Mouse (Mus musculus) CH12.LX (cell line): ENCODE measurements around the gene Camta1.

Experiments used
- BHLHE40 ChIP-seq: IDR thresholded peaks from 2 replicates; pipeline ENCODE4 v1.6.1; 2011; ENCODE audit warnings: mild to moderate bottlenecking, low read depth, low read length, improper control_type of control experiment
- CTCF ChIP-seq, 2 experiments: IDR thresholded peaks in 1 of 2; conservative IDR thresholded peaks in 1 of 2; 2 replicates each; pipeline ENCODE4 v1.5.1; 2011 to 2012; ENCODE audit warnings: low read depth in 2 of 2, low read length in 2 of 2, improper control_type of control experiment in 1 of 2, inconsistent platforms in 1 of 2, mild to moderate bottlenecking in 1 of 2, moderate library complexity in 1 of 2
- EP300 ChIP-seq: IDR thresholded peaks from 2 replicates; pipeline ENCODE4 v1.6.1; 2011; ENCODE audit warnings: low read length, improper control_type of control experiment
- GABPA ChIP-seq: IDR thresholded peaks from 2 replicates; pipeline ENCODE4 v1.6.1; 2012; ENCODE audit warnings: low read depth, low read length, improper control_type of control experiment, inconsistent platforms; ENCODE audit not compliant: insufficient replicate concordance
- KAT2A ChIP-seq: IDR thresholded peaks from 2 replicates; pipeline ENCODE4 v1.6.1; 2012; ENCODE audit warnings: low read length, improper control_type of control experiment, inconsistent platforms; ENCODE audit not compliant: insufficient replicate concordance
- MAFK ChIP-seq: IDR thresholded peaks from 2 replicates; pipeline ENCODE4 v1.6.1; 2011; ENCODE audit warnings: low read length, improper control_type of control experiment; ENCODE audit not compliant: insufficient replicate concordance
- POLR2A ChIP-seq: IDR thresholded peaks from 2 replicates; pipeline ENCODE4 v1.6.1; 2011; ENCODE audit warnings: low read depth, mild to moderate bottlenecking, improper control_type of control experiment, low read length
- RAD21 ChIP-seq: IDR thresholded peaks from 2 replicates; pipeline ENCODE4 v1.6.1; 2011; ENCODE audit warnings: low read depth, mild to moderate bottlenecking, low read length, improper control_type of control experiment, moderate library complexity
- RCOR1 ChIP-seq: conservative IDR thresholded peaks from 2 replicates; pipeline ENCODE4 v1.6.1; 2012; ENCODE audit warnings: low read depth, mild to moderate bottlenecking, inconsistent platforms, low read length, improper control_type of control experiment
- ZC3H11A ChIP-seq: IDR thresholded peaks from 2 replicates; pipeline ENCODE4 v1.6.1; 2012; ENCODE audit warnings: low read depth, mild to moderate bottlenecking, inconsistent platforms, low read length, improper control_type of control experiment

DNA sequence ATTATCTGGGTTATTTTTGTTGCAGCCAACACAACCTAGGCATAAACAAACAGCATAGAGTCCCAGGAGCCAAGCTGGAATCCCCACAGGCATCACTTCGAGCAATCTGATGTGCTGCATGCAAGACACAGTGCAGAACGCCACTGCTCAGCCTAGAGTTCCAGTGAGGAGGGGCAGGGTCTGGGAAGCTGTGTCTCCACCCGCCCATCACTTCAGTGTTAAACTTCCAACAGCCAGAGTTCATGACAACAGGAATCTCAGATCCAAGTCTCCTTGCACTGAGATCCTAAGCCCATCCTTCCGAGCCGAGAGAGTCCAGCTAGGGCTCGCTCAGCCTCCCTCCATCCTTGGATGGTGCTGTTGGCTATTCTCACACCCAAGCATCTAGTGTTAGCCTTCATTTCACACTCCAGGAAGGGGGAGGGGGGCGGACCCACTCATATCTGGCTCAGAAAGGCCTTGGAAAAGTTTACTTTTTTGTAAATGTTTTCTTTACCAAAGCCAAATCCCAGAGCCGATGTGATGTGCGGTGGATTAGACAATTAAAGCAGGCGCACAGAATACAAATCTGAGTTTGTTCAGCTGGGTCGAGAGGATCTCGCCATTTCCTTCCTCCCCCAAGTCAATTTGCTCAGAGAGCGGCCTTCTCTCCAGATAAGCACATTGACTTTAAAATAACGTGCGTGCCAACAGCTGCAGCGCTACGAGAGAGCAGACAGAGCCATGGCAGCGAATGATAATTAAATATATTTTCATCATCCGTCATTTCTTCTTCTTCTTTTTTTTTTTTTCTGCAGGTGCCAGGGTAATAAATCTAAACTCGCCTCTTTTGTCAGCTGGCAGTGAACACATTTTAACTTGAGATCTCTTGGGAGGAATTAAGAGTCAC lies 120.2 kb downstream of the Camta1 start:
- no peak for TF ChIP-seq BHLHE40
- TF ChIP-seq GABPA, result no peak
- TF ChIP-seq CTCF (conservative IDR thresholded peaks at IDR 0.05 in 1 of 2, IDR thresholded peaks at IDR 0.05 in 1 of 2; ENCODE audit: low read depth in 2 of 2, low read length in 2 of 2), result no peak
- no peak for TF ChIP-seq POLR2A
- TF ChIP-seq ZC3H11A, result no peak
- TF ChIP-seq MAFK, result no peak
- TF ChIP-seq KAT2A, result no peak
- no peak for TF ChIP-seq RAD21
- TF ChIP-seq EP300, result no peak
- TF ChIP-seq RCOR1, result no peak
